Mouse (Mus musculus): ENCODE results near the gene Tmem11. TPM values are rescaled to one million over a fixed set of nuclear protein-coding genes. Genes with fewer than 3 reads are reported as not detected.

Tmem11 gene
- polyA plus RNA-seq, 1 experiment from 2014 or later: 79.6 TPM

GRCm38 (mm10) chr11:60825191-60825590 lies 53.9 kb downstream of the Tmem11 start:
- Histone ChIP-seq H3K4me3 (ENCODE audit: low read length) (no peak overlapping the region), H3K9ac (replicated peaks; ENCODE audit: low read length) (no peak overlapping the region), H3K27me3 (ENCODE audit: insufficient read depth, low read length) (no peaks in the 10 kb centered on the region), H3K9me3 (ENCODE audit: low read length) (no peaks in the 10 kb centered on the region), H3K4me2 (replicated peaks; ENCODE audit: low read depth, low read length) (no peak overlapping the region), H3K4me1 (ENCODE audit: insufficient read depth, low read length) (no peaks in the 10 kb centered on the region), H3K36me3 (ENCODE audit: insufficient read depth, low read length) (no peaks in the 10 kb centered on the region), H3K27ac (ENCODE audit: low read length) (no peak overlapping the region)
- WGBS: 66% methylated on average over 3 of the region's 3 CpGs
- peak; percentile 61; the same call in 1 of the 2 replicates for ATAC-seq (ENCODE audit: low FRiP score, low TSS enrichment)

DNA sequence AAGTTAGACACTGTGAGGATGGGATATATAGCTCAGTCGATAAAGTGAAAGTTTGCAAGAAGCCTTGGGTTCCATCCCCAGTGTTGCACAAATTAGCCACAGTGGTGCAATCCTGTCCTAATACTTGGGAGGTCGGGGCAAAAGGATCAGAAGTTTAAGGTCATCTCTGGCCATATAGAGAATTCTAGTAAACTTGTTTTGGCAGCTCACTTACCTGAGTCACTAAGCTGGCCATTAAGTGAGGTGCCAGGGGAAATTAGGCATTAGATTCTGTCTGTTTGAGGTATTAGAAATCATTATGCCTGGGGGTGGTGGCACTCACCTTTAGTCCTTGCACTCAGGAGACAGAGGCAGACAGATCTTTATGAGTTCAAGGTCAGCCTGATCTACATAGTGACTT lies 55.3 kb downstream of the Tmem11 start:
- H3K9me3 ChIP-seq (ENCODE audit: low read length): no peaks in the 10 kb centered on the region

DNA sequence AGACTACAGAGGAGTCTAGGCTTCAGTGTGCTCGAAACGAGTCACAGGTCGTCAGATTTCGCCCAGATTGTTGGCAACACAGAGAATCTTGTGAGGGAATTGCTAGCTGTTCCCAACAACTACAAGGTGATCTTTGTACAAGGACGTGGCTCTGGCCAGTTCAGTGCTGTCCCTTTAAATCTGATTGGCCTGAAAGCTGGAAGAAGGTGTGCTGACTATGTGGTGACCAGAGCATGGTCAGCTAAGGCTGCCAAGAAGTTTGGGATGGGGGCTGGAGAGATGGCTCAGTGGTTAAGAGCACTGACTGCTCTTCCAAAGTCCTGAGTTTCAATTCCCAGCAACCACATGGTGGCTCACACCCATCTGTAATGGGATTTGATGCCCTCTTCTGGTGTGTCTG lies 62.7 kb downstream of the Tmem11 start:
- no peak for ATAC-seq (ENCODE audit: low FRiP score, low TSS enrichment)
- H3K4me1 ChIP-seq (ENCODE audit: insufficient read depth, low read length): 0 out of 2 replicates have a peak, but pooled peaks cover 2% of the 10 kb centered on the region
- H3K27ac ChIP-seq (ENCODE audit: low read length): no peak overlapping the region
- H3K36me3 ChIP-seq (ENCODE audit: insufficient read depth, low read length): no peaks in the 10 kb centered on the region
- H3K9me3 ChIP-seq (ENCODE audit: low read length): no peaks in the 10 kb centered on the region
- H3K4me3 ChIP-seq (ENCODE audit: low read length): no peak overlapping the region
- H3K27me3 ChIP-seq (ENCODE audit: insufficient read depth, low read length): no peaks in the 10 kb centered on the region
- H3K9ac ChIP-seq (replicated peaks; ENCODE audit: low read length): no peak overlapping the region
- WGBS: 72% methylated on average over 5 of the region's 5 CpGs
- H3K4me2 ChIP-seq (replicated peaks; ENCODE audit: low read depth, low read length): no peak overlapping the region

More for the DNA sequence above, 55.3 kb downstream of the Tmem11 start:
- Histone ChIP-seq H3K4me3 (ENCODE audit: low read length) (no peak overlapping the region), H3K4me1 (ENCODE audit: insufficient read depth, low read length) (no peaks in the 10 kb centered on the region), H3K36me3 (ENCODE audit: insufficient read depth, low read length) (no peaks in the 10 kb centered on the region), H3K9ac (replicated peaks; ENCODE audit: low read length) (no peak overlapping the region), H3K27me3 (ENCODE audit: insufficient read depth, low read length) (no peaks in the 10 kb centered on the region), H3K27ac (ENCODE audit: low read length) (no peak overlapping the region), H3K4me2 (replicated peaks; ENCODE audit: low read depth, low read length) (no peak overlapping the region)
- ATAC-seq (ENCODE audit: low FRiP score, low TSS enrichment): no peak
- WGBS: 75% methylated on average over 2 of the region's 2 CpGs

Other genes with a start within 250 kb of the Tmem11 start
- gene Llgl1, start 179.5 kb downstream of the Tmem11 start, polyA plus RNA-seq (2015; fragmentation: Nextera tagmentation; extraction: Ambion mirVana): 61.7 and 63.6 TPM in 2 replicates
- 93.7 and 94.3 TPM in 2 replicates for gene Flii, start 152.0 kb downstream of the Tmem11 start, polyA plus RNA-seq (2015; fragmentation: Nextera tagmentation; extraction: Ambion mirVana)
- gene Mief2, start 150.9 kb downstream of the Tmem11 start, polyA plus RNA-seq (2015; fragmentation: Nextera tagmentation; extraction: Ambion mirVana): 16.2 and 17.2 TPM in 2 replicates
- 17.1 and 19.6 TPM in 2 replicates for gene Top3a, start 101.9 kb downstream of the Tmem11 start, polyA plus RNA-seq (2015; fragmentation: Nextera tagmentation; extraction: Ambion mirVana)
- 6.6 and 7.6 TPM in 2 replicates for gene Smcr8, start 101.7 kb downstream of the Tmem11 start, polyA plus RNA-seq (2015; fragmentation: Nextera tagmentation; extraction: Ambion mirVana)
- 79.4 and 84.6 TPM in 2 replicates for gene Shmt1, start 67.6 kb downstream of the Tmem11 start, polyA plus RNA-seq (2015; fragmentation: Nextera tagmentation; extraction: Ambion mirVana)
- 41.7 and 42.8 TPM in 2 replicates for gene Dhrs7b, start 48.6 kb downstream of the Tmem11 start, polyA plus RNA-seq (2015; fragmentation: Nextera tagmentation; extraction: Ambion mirVana)
- 29.9 and 31.2 TPM in 2 replicates for gene Natd1, start 35.5 kb upstream of the Tmem11 start, polyA plus RNA-seq (2015; fragmentation: Nextera tagmentation; extraction: Ambion mirVana)
- gene Map2k3, start 52.8 kb upstream of the Tmem11 start, polyA plus RNA-seq (2015; fragmentation: Nextera tagmentation; extraction: Ambion mirVana): 138 and 142 TPM in 2 replicates
- gene Kcnj12, start 143.3 kb upstream of the Tmem11 start, polyA plus RNA-seq (2015; fragmentation: Nextera tagmentation; extraction: Ambion mirVana): 0.30 and 0.32 TPM in 2 replicates
- 1.3 and 1.8 TPM in 2 replicates for gene Tnfrsf13b, start 247.5 kb upstream of the Tmem11 start, polyA plus RNA-seq (2015; fragmentation: Nextera tagmentation; extraction: Ambion mirVana)

Data from kidney, embryonic 16.5 days (tissue).